Mouse (Mus musculus) lung, postnatal 0 days (tissue): ENCODE measurements around the gene Tmem192.

Source experiments
- CTCF ChIP-seq: IDR thresholded peaks from 2 replicates; pipeline ENCODE4 v1.5.1; 2016; ENCODE audit warnings: antibody characterized with exemption, mild to moderate bottlenecking
- EP300 ChIP-seq: IDR thresholded peaks from 2 replicates; pipeline ENCODE4 v1.6.1; 2016; ENCODE audit warnings: antibody characterized with exemption, mild to moderate bottlenecking, control low read depth

DNA sequence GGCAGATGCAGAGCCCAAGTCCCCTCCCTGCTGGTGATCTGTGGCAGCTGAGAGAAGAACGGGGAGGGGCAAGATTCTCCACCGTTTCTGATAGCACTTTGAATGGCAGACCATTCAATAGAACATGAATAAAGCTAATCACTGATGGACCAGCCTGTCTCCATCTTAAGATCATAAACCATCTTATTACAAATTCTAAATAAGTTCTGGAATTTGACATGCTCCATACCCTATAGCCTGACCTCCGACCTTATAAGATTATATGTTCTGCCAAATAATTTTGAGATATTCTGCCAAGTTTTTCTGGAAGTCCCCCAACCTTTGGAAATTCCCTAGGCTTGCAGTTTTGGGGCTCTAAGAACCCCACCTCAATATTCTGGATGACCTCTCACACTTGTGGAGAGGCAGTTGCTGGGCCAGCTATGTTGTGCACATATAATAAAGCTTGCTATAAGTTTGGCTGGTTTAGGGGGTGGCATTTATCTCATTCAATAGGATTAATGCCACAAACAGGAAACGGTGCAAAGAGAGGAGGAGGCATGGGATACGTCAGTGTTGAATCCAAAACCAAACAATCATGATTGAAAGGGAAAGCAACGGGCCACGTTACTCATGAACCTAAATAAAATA lies 45.3 kb upstream of the Tmem192 start:
- TF ChIP-seq CTCF: no peak
- TF ChIP-seq EP300: no peak
